Mouse (Mus musculus) lung, postnatal 10 days (tissue): ENCODE data around the gene Sept9.

Experiments used
- DNase-seq: peaks from one replicate; pipeline ENCODE4 v3.0.0; 2021

Sept9 gene

GRCm38 (mm10) chr11:117199282-117200175 is at the start of gene Sept9:
TSS of gene Sept9 (plus strand) at chr11:117199661.
- peak; percentile 23 for DNase-seq

DNA sequence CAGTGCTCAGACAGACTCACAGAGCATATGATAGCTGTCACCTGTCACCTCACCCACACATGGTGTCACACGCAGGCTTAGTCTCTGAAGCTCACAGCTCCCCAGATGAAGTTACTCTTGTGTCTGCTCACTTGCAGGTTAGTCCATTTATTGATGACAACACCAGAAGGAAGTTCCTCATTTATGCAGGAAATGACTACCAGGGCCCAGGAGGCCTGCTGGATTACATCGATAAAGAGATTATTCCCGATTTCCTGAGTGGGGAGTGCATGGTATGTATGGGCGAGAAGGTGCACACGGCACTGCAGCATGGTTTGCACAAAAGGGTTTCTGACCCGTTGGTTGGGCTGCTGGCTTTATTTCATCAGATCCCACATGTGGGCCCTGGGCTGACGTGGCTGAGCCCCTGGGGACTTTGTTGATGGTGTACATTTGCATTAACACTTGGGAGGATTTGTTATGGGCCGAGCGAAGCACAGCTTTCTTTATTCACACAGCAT is 48.9 kb upstream of the Sept9 start:
- no peak for DNase-seq

DNA sequence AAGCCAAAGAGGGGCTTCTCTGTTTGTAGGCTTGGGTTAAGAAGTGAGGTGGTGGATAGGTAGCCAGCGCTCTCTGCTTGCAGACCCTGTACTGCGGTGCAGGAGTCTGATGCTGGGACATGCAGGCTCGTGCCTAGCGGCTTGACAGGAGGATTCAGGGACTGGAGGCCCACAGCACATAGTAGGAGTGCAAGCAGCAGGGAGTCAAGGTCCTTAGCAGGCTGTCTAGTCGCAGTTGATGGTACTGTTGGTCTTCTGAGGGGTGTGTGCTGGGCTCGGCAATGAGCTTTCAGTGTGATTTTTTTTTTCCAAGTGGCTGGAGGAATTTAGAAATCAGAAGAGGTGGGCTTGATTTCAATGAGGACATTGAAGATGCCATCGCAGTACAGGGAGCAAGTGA is 48.0 kb upstream of the Sept9 start:
- DNase-seq = no peak

GRCm38 (mm10) chr11:117152541-117152940 is 46.9 kb upstream of the Sept9 start:
- DNase-seq = no peak

GRCm38 (mm10) chr11:117153553-117153952 is 45.9 kb upstream of the Sept9 start:
- DNase-seq = no peak

DNA sequence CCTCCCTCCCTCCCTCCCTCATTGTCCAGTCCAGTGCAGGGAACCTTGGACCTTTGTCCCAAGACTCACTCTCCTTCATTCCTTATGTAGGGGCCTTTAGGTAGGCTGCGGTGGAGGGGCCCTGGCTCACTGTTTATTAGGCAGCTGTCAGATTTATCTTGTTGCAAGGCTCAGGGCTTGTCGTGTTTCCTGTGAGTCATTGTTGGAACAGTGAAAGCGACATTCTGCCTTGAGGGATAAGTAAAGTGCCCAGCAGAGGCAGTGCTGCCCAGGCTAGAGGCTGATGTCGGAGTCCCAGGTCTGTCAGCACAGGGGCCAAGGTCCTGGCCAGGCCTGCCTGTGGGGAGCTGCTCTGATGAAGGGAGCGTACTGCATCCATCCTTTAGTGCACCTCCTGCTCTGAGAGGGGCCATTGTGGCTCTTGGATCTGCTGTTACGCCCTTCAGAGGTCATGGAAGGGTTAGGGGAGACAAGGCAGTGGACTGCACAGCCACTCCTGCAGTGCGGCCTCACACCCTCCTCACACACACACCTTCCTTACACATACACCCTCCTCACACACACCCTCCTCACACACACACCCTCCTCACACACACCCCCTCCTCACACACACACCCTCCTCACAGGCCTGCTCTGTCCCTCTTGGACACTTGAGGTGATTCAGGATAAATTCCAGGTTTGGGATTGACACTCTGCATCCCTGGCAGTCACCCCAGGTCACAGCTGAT is 45.2 kb upstream of the Sept9 start:
- peak; percentile 38 for DNase-seq

DNA sequence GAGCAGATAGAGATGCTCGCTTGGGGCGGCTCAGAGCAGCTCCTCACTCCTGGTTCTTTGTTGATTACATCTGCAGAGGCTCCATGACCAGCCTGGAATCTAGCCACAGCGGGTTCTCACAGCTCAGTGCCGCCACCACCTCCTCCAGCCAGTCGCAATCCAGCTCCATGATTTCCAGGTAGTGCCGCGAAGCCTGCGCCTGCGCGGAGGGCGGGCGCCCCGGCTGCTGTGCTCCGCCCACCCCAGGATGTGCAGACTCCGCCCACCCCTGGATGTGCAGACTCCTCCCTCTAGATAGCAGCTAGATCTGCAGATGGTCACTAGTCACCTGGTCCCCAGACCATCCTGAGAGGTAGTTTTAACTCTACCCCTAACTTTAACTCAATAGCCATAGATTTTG is 42.7 kb upstream of the Sept9 start:
- no peak for DNase-seq

DNA sequence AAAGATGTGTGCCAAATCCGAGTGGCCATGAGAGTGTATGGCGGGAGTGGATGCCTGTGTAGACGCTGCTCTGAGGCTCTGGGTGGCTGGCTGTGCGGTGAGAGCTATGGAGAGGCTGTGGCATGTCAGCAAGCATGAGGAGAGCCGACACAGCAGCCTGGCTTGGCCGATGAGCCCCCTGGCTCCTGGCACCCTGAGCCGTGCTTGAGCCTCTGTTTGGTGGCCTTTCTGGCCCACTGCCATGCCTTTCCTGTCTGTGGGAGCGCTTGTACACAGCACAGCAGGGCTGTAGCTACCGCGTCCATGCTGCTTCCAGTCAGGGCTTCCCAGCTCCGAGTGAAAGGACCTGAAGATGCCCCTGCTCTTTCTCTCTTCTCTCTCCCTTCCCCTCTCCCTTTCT is 41.1 kb upstream of the Sept9 start:
- DNase-seq = peak; percentile 71

DNA sequence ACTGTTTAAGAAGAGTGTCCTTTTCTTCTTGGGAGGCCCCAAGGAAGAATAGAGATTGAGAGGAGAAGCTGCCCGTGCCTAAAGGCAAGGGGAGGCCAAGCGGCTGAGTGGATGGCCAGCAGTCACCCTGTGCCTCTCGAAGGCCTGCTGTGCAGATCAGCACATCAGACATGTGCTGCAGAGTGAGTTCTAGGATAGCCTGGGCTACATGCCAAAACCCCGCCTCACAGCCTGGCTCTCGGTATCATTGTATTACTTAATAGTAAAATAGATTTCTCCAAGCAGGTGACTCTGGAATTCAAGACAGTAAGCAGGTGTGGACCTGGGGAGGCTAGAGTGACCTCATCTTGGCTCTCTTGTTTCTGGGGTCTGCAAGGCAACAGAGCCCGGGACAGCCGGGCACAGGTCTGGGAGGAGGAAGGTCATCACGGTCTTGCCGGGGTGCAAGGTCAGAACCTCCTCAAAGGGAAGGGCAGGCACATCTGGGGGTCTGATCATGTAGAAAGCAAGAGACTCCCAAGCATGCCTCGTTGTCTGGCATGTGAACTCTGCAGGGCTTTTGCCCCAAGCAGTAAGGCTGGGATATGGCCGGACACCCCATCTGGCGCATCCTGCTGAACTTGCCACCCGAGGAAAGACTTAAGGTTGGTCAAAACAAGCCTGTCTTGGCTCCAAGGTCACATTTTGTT is 40.1 kb upstream of the Sept9 start:
- DNase-seq = no peak

GRCm38 (mm10) chr11:117159946-117160307 is 39.5 kb upstream of the Sept9 start:
- no peak for DNase-seq

DNA sequence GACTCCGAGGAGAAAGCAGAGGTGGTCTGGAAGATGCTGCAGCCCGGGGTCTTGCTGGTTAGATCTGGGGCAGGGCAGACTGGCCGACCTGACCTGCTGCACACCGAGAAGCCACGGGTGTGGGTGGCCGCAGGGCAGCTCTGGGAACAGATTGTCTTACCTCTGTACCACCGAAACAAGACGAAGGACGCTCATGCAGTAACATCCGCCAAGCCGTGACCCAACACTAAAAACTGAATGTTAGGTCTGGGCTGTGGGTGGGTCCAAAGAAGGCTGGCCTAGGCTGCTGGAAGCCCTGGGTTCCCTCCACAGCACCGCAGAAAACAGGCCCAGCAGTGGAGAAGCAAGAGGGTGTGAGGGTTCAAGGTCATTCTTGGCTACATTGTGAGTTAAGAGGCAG is 38.7 kb upstream of the Sept9 start:
- DNase-seq = no peak

DNA sequence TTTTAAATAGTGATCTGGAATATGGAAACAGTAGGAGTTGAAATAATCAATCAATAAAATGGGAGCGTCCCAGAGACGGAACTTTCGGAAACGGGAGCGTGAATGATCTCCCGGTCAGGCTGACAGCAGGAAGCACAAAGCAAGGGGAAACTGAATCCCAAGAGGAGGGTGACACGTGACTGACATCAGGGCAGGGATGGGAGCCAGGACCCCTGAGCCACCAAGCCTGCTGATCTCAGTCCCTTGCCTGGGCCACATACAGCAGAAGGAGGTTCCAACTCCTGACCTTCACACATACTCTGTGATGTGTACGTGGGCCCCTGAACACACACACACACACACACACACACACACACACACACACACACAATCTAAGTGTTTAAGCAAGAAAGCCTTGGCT is 37.9 kb upstream of the Sept9 start:
- no peak for DNase-seq

DNA sequence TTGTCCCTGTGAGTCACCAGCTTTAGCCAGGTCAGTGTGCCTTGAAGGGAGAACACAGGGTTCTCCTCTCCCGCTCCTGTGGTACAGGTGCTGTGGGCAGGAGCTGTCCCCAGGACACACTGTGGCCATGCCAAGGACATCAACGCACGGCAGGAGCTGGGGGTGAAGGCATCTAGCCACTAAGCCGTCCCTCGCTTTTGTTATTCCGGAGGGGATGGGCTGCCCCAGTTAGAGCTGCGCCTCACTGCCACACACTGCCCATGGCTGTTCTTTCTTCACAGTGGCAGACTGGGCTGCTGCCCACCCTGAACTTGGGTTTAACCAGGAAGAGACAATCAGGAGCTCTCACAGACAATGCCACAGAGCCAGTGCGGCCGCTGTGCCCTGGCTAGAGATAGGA is 36.4 kb upstream of the Sept9 start:
- no peak for DNase-seq

- no peak for DNase-seq
These were observed 35.7 kb upstream of the Sept9 start for GRCm38 (mm10) chr11:117163771-117164170.

GRCm38 (mm10) chr11:117168278-117169087 is 31.0 kb upstream of the Sept9 start:
- DNase-seq = peak; percentile 35

DNA sequence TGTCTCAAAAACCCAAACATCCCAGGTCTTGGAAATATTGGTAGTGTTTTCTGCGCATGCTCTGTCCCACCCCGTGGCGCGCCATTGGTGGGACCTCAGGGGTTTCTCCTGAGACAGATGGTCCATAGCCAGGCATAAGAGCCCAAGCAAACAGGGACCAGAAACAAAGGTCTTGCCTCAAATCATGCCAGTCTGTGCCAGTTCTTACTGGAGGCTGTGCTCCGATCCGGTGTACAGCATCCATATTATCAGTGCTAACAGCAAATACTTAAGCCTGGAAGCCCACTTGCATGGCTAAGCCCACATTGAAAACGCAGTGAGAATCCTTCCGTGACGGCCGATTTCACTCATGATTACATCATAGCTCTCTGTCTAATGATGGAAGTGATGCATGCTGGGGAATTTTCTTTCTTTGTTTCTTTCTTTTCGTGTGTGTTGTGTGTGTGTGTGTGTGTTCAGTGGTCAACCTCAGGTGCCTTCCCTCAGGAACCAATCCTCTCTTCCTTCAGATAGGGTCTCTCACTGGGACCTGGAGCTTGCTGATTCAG is 30.3 kb upstream of the Sept9 start:
- no peak for DNase-seq

- no peak for DNase-seq
These were observed 29.5 kb upstream of the Sept9 start for GRCm38 (mm10) chr11:117169801-117170565.

- peak; percentile 22 for DNase-seq
These were observed 25.2 kb upstream of the Sept9 start for GRCm38 (mm10) chr11:117174098-117174892.

- peak; percentile 70 for DNase-seq
These were observed 24.5 kb upstream of the Sept9 start for GRCm38 (mm10) chr11:117174924-117175323.

DNA sequence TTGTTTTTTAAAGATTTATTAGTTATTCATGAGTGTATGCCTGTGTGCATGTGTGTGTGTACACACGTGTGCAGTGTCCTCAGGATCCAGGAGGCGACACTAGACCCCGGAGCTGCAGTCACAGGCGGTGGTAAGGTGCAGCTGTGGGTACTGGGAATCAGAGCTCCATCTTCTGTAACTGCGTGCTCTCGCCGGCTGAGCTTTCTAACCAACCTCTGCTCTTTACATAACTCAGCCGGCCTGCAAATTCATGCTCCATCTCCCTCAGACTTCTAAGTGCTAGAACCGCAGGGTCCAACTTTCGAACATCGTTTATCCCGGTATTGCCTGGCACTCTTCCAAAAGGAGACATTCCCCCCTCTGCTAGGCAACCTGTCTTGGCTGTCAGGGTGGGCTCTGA is 24.0 kb upstream of the Sept9 start:
- DNase-seq = no peak

- peak; percentile 71 for DNase-seq
These were observed 23.2 kb upstream of the Sept9 start for GRCm38 (mm10) chr11:117176304-117176703.
